Mouse (Mus musculus): ENCODE measurements around the gene Mical2. TPM values are rescaled to one million over a fixed set of nuclear protein-coding genes. Genes with fewer than 3 reads are reported as not detected.

Gene Mical2
- polyA plus RNA-seq, 1 experiment from 2014 or later = 0.78 TPM

- no peak overlapping the region for H3K4me3 ChIP-seq
- no peak overlapping the region for H3K27ac ChIP-seq (replicated peaks)
- no peaks in the 10 kb centered on the region for H3K9me3 ChIP-seq (replicated peaks)
- peaks cover 5% of the 10 kb centered on the region; the same call in 1 of the 2 replicates for H3K27me3 ChIP-seq (ENCODE audit: low read depth, poor library complexity, severe bottlenecking)
- no peak for DNase-seq (ENCODE audit: low spot score)
- 95% methylated on average over 5 of the region's 5 CpGs for WGBS
- H3K36me3 ChIP-seq = no peaks in the 10 kb centered on the region
- H3K4me1 ChIP-seq = 0 out of 2 replicates have a peak, but pooled peaks cover 3% of the 10 kb centered on the region
These were observed 148.4 kb downstream of the Mical2 start for GRCm38 (mm10) chr7:112374035-112374434.

DNA sequence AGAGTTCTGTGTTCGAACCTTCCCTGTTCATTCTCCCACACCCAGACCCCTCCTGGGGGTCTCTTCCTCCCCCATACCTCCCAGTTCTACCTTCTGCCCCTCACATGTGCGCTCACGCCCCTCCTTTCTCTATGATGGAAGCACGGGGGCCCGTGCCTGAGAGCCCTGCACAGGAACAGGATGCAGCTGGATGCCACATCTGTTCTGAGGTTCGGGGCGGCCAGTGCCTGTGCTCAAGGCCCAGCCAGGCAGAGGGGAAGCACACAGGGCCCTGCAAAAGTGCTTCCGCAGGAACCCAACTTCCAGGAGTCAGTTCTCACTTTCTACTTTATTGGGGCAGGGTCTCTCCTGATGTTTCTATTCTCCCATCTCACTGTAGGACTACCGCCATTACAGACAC, 149.4 kb downstream of the Mical2 start:
- no peaks in the 10 kb centered on the region for H3K9me3 ChIP-seq (replicated peaks)
- 85% methylated on average over 9 of the region's 9 CpGs for WGBS
- H3K4me3 ChIP-seq = no peak overlapping the region
- no peak for DNase-seq (ENCODE audit: low spot score)
- no peak overlapping the region for H3K27ac ChIP-seq (replicated peaks)
- no peaks in the 10 kb centered on the region for H3K36me3 ChIP-seq
- peaks cover 5% of the 10 kb centered on the region; the same call in 1 of the 2 replicates for H3K27me3 ChIP-seq (ENCODE audit: low read depth, poor library complexity, severe bottlenecking)
- 0 out of 2 replicates have a peak, but pooled peaks cover 3% of the 10 kb centered on the region for H3K4me1 ChIP-seq

- DNase-seq (ENCODE audit: low spot score) = peak; percentile 14
- H3K9me3 ChIP-seq (replicated peaks) = no peaks in the 10 kb centered on the region
- WGBS = 71% methylated on average over 5 of the region's 5 CpGs
- H3K27ac ChIP-seq (replicated peaks) = no peak overlapping the region
- 0 out of 2 replicates have a peak, but pooled peaks cover 3% of the 10 kb centered on the region for H3K4me1 ChIP-seq
- no peak overlapping the region for H3K4me3 ChIP-seq
- peaks cover 5% of the 10 kb centered on the region; the same call in 1 of the 2 replicates for H3K27me3 ChIP-seq (ENCODE audit: low read depth, poor library complexity, severe bottlenecking)
- no peaks in the 10 kb centered on the region for H3K36me3 ChIP-seq
These were observed 150.2 kb downstream of the Mical2 start for GRCm38 (mm10) chr7:112375900-112376299.

DNA sequence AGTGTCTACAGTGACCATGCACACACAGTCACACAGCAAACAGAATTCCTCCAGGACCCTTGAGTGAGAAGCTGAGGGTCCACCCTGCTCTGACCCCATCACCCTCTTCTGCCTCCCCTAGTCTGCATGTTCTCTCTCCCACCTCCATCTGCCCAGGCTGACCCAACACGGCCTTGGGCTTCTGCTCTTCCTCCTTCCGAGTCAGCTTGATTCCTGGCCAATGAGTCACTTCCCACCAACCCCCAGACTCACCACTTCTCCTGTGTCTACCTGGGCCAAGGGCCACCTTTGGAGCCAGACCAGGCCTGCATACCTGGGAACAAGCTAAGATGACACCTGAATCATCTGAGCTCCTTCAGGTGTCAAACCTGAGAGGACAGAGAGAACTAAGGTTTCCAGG, 151.0 kb downstream of the Mical2 start:
- Histone ChIP-seq H3K27ac (replicated peaks) (no peak overlapping the region), H3K36me3 (no peaks in the 10 kb centered on the region), H3K27me3 (ENCODE audit: low read depth, poor library complexity, severe bottlenecking) (peaks cover 5% of the 10 kb centered on the region; the same call in 1 of the 2 replicates), H3K9me3 (replicated peaks) (no peaks in the 10 kb centered on the region), H3K4me1 (0 out of 2 replicates have a peak, but pooled peaks cover 3% of the 10 kb centered on the region), H3K4me3 (no peak overlapping the region)
- no peak for DNase-seq (ENCODE audit: low spot score)
- WGBS = 79% methylated on average over 2 of the region's 2 CpGs

GRCm38 (mm10) chr7:112377314-112377713, 151.7 kb downstream of the Mical2 start:
- peak; percentile 74 for DNase-seq (ENCODE audit: low spot score)
- Histone ChIP-seq H3K27me3 (ENCODE audit: low read depth, poor library complexity, severe bottlenecking) (peaks cover 5% of the 10 kb centered on the region; the same call in 1 of the 2 replicates), H3K36me3 (no peaks in the 10 kb centered on the region), H3K9me3 (replicated peaks) (no peaks in the 10 kb centered on the region), H3K27ac (replicated peaks) (no peak overlapping the region), H3K4me1 (0 out of 2 replicates have a peak, but pooled peaks cover 3% of the 10 kb centered on the region), H3K4me3 (no peak overlapping the region)
- 37% methylated on average over 8 of the region's 8 CpGs for WGBS

- WGBS = 86% methylated on average over 5 of the region's 5 CpGs
- H3K27ac ChIP-seq (replicated peaks) = no peak overlapping the region
- no peaks in the 10 kb centered on the region for H3K36me3 ChIP-seq
- 0 out of 2 replicates have a peak, but pooled peaks cover 3% of the 10 kb centered on the region for H3K4me1 ChIP-seq
- no peak for DNase-seq (ENCODE audit: low spot score)
- H3K4me3 ChIP-seq = no peak overlapping the region
- no peaks in the 10 kb centered on the region for H3K9me3 ChIP-seq (replicated peaks)
- H3K27me3 ChIP-seq (ENCODE audit: low read depth, poor library complexity, severe bottlenecking) = peaks cover 5% of the 10 kb centered on the region; the same call in 1 of the 2 replicates
These were observed 152.4 kb downstream of the Mical2 start for GRCm38 (mm10) chr7:112378056-112378455.

DNA sequence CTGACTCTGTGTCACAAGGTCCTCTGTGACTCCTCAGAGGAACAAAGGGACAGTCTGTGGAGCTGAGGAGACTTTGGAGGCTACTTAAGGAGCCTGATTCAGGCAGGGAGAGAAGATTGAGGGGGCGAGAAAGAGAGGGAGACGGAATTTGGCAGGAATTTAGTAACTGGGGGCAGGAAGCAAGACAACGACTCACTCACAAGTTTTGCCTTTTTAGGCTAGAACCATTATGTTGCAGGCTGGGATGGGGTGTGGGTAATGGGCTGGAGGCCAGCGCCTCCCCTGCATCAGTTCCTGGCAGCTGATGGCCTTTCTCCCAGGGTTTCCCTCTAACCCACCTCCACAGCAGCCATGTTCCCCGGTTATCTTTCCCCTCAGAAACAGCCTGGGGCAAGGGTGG, 152.8 kb downstream of the Mical2 start:
- WGBS = 86% methylated on average over 5 of the region's 5 CpGs
- DNase-seq (ENCODE audit: low spot score) = no peak
- Histone ChIP-seq H3K9me3 (replicated peaks) (no peaks in the 10 kb centered on the region), H3K27me3 (ENCODE audit: low read depth, poor library complexity, severe bottlenecking) (peaks cover 5% of the 10 kb centered on the region; the same call in 1 of the 2 replicates), H3K36me3 (no peaks in the 10 kb centered on the region), H3K4me3 (no peak overlapping the region), H3K4me1 (0 out of 2 replicates have a peak, but pooled peaks cover 3% of the 10 kb centered on the region), H3K27ac (replicated peaks) (no peak overlapping the region)

DNA sequence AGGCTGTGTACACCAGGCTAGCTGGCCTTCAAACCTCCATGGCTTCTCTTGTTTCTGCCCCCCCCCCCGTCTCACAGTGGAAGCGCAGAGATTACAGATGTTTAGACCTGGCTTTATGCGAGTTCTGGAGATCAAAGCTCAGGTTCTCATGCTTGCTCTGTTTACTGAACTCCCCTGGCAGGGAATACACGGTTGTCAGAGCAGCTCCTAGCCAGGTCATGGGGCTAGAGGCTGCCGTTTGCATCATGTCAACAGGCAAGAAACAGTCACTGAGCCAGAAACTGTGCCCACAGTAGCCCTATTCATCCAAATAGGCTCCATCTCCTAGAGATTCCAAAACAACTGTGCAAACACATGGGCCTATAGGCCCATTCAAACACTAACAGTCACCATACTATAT, 160.9 kb downstream of the Mical2 start:
- no peak overlapping the region for H3K4me3 ChIP-seq

DNA sequence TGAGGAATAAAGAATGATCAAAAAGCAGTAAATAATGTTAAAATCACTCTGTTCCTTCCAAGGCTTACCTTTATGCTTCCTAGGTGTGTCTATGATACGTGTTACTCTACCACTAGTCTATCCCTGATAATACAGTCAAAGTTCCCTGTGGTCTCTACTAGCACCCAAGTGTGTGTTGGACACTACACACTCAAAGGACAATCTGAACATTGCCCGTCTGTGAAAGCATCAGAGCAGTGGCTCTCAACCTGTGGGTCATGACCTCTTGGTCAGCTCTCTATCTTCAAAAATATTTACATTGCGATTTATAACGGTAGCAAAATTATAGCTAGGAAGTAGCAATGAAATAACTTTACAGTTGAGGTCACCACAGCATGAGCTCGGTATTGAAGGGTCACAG, 162.2 kb downstream of the Mical2 start:
- 81% methylated on average over 5 of the region's 5 CpGs for WGBS
- Histone ChIP-seq H3K27me3 (ENCODE audit: low read depth, poor library complexity, severe bottlenecking) (0 out of 2 replicates have a peak, but pooled peaks cover 3% of the 10 kb centered on the region), H3K4me1 (peaks cover 26% of the 10 kb centered on the region), H3K4me3 (no peak overlapping the region), H3K27ac (replicated peaks) (no peak overlapping the region), H3K9me3 (replicated peaks) (no peaks in the 10 kb centered on the region), H3K36me3 (no peaks in the 10 kb centered on the region)
- no peak for DNase-seq (ENCODE audit: low spot score)

More for the DNA sequence above, 160.9 kb downstream of the Mical2 start:
- peaks cover 21% of the 10 kb centered on the region for H3K4me1 ChIP-seq
- no peak for DNase-seq (ENCODE audit: low spot score)
- H3K27me3 ChIP-seq (ENCODE audit: low read depth, poor library complexity, severe bottlenecking) = no peaks in the 10 kb centered on the region
- no peaks in the 10 kb centered on the region for H3K36me3 ChIP-seq
- H3K9me3 ChIP-seq (replicated peaks) = no peaks in the 10 kb centered on the region
- WGBS = 84% methylated on average over 5 of the region's 5 CpGs
- H3K27ac ChIP-seq (replicated peaks) = no peak overlapping the region

GRCm38 (mm10) chr7:112388363-112388875, 162.8 kb downstream of the Mical2 start:
- H3K27me3 ChIP-seq (ENCODE audit: low read depth, poor library complexity, severe bottlenecking) = 0 out of 2 replicates have a peak, but pooled peaks cover 3% of the 10 kb centered on the region
- no peak for DNase-seq (ENCODE audit: low spot score)
- no peak overlapping the region for H3K4me3 ChIP-seq
- H3K27ac ChIP-seq (replicated peaks) = no peak overlapping the region
- no peaks in the 10 kb centered on the region for H3K9me3 ChIP-seq (replicated peaks)
- no peaks in the 10 kb centered on the region for H3K36me3 ChIP-seq
- 86% methylated on average over 5 of the region's 5 CpGs for WGBS
- H3K4me1 ChIP-seq = peaks cover 26% of the 10 kb centered on the region

- WGBS = 71% methylated on average over 6 of the region's 6 CpGs
- Histone ChIP-seq H3K36me3 (no peaks in the 10 kb centered on the region), H3K4me1 (peaks cover 26% of the 10 kb centered on the region), H3K27me3 (ENCODE audit: low read depth, poor library complexity, severe bottlenecking) (0 out of 2 replicates have a peak, but pooled peaks cover 3% of the 10 kb centered on the region), H3K9me3 (replicated peaks) (no peaks in the 10 kb centered on the region), H3K4me3 (no peak overlapping the region), H3K27ac (replicated peaks) (peak overlapping the region; percentile 28; the same call in 1 of the 2 replicates)
- DNase-seq (ENCODE audit: low spot score) = no peak
These were observed 164.1 kb downstream of the Mical2 start for GRCm38 (mm10) chr7:112389611-112390251.

GRCm38 (mm10) chr7:112390252-112390936, 164.7 kb downstream of the Mical2 start:
- WGBS = 50% methylated on average over 11 of the region's 11 CpGs
- Histone ChIP-seq H3K27me3 (ENCODE audit: low read depth, poor library complexity, severe bottlenecking) (peaks cover 3% of the 10 kb centered on the region; the same call in 1 of the 2 replicates), H3K4me1 (peaks cover 26% of the 10 kb centered on the region), H3K4me3 (no peak overlapping the region), H3K9me3 (replicated peaks) (no peaks in the 10 kb centered on the region), H3K36me3 (no peaks in the 10 kb centered on the region), H3K27ac (replicated peaks) (peak overlapping the region; percentile 28; the same call in 1 of the 2 replicates)
- DNase-seq (ENCODE audit: low spot score) = no peak

Data from midbrain, embryonic 10.5 days (tissue).